Mouse (Mus musculus): Measurements from ENCODE around the gene Bmpr1b.

Gene Bmpr1b

DNA sequence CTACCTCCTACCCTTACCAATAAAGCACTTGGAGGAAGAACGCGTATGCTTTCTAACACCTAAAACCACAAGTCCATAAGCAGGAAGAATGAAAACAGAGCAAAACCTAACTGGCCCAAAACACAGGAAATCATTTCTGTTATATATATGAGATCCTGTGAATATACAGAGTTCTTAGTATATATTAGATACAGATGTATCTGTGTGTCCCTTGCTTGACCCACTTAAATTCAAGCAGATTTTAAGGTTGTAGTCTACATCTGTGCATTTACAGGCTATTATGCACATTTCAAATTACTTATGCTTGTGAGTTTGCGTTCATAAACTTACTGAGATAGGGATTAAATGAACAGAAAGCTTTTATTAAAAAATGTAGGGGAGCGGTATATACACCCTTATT lies 271.5 kb downstream of the Bmpr1b start:
- DNase-seq: no peak

DNA sequence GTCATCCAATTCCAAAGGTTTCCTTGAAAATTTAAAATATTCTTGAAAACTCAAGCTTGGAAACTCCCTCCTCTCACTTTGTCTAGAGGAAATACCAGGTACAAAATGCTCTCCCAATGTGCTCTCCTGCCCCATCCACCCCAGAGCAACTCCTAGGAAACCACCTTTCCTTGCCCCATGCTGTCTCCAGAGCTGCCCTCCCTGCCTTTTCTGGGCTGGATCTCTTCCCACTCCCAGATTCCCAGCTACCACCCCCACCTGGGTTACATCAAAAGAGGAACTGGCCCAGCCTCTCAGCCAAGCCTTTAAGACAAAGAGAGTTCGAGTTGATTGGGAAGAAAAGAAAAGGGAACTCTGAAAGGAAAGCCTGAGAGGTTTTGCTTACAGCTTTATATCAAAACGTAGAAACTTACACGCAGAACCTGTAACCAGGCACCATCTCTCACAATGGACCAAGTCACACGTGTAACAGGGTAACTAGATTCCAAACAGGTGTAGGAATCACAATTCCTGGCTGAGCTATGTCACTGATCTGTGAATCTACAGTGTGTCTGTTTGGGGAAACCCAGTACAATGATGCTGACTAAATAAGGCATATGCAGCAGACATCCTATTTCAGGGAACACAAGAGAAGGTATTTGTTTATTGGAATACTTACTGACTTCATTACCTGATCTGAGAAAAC lies 272.2 kb downstream of the Bmpr1b start:
- DNase-seq: no peak

DNA sequence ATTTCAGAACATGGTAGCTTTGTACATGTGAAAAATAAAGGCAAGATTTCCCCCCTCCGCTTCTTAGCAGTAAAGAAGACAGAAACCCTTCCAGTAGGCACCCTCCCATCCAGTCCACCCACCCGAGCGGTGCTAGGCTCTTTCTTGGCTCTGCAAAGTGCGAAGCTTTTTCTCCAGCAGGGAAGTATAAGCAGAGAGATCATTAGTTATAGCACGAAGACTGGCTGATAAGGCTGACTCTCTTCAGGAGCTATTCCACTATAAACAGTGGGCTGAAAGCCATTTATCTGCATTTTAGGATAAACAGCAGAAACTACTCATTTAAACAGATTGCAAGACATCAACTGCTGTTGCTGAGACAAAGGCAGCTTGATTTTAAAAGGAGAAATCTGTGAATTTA lies 274.1 kb downstream of the Bmpr1b start:
- DNase-seq: no peak

DNA sequence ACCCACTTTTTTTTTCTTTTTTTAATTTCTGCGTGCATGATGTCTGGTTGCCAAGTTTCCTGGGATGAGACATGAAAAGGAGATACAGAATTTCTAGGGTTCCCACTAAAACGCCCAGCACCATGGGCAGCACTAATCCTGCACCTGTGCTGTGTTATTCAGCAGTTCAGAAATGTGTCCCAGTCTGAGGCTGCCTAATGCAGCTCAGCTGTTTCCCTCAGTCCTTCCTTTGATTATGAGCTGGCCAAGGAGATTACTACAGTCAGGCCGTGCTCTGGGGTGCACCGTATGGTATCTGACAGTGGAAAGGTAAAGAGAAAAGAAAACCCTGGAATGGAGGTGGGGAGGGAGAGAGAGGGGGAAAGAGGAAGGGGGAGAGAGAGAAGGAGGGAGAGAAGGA lies 278.6 kb downstream of the Bmpr1b start:
- DNase-seq: no peak

DNA sequence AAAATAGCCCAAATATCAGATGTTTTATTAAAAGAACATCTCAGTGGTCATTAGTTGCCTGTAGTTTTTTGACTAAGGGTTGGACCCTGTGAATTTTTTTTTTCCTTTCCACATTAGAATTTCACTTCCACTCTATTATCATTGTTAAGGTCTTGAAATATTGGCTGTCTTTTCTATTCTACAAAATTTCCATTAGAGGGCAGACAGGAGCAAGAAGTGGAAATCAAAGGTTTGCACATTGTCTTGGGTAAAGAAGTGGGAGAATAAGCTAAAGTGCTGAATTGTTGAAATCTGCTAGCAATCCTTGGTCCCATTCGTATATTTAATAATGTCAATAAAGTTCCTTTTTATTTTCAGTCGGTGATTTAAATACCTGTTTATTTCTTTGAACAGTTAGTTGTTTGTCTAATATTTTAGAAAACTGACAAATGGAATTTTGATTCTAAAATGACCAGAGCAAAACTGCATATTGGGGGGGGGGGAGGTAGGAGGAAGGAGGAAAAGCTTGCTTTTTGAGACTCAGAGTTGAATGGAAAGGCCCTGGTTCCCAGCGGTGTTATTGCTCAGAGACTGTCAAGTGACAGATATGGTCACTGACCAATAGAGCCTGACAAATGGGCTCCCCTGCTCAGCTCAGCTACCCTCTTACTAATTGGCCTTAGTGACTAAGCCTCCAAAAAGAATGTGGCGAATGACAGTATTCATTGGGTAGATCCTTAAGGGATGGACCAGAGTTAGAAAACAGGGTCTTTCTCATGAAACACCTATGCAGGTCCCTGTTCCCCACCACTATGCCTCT lies 281.6 kb downstream of the Bmpr1b start:
- no peak for DNase-seq

DNA sequence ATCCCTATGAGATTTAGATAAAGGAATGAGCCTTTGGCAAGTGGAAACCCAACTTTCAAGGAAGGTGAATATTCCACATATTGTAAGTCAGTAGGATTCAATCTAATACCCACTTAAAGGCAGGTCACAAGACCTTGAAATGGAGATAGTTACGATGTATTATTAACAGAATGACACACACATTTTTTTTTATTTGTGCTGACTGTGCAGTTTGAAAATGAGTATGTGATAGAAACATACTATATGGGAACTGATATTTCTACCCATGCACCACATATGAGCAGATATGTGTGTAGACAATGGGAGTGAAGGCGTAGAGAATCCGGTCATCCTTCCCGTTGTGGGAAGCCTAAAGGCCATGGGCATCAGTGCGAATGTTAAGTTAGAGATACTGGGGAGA lies 285.0 kb downstream of the Bmpr1b start:
- DNase-seq: no peak

DNA sequence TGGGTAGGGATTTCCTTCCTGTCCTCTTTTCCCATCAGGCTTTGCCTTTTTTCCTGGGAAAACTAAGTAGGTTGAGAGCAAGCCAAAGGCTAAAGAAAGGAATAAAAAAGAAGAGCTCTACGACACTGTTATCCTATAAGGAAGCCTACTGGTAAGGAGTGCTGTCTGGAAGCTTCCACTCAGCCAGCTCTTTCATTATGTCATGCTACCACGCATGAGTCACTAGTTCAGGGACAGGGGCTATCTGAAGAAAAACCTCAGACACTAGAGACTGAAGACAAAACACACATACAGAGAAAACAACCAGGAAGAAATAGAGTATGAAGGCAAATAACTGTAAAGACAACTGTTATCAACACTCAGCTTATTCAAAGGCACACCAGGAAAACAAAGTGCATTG lies 286.7 kb downstream of the Bmpr1b start:
- DNase-seq: no peak

DNA sequence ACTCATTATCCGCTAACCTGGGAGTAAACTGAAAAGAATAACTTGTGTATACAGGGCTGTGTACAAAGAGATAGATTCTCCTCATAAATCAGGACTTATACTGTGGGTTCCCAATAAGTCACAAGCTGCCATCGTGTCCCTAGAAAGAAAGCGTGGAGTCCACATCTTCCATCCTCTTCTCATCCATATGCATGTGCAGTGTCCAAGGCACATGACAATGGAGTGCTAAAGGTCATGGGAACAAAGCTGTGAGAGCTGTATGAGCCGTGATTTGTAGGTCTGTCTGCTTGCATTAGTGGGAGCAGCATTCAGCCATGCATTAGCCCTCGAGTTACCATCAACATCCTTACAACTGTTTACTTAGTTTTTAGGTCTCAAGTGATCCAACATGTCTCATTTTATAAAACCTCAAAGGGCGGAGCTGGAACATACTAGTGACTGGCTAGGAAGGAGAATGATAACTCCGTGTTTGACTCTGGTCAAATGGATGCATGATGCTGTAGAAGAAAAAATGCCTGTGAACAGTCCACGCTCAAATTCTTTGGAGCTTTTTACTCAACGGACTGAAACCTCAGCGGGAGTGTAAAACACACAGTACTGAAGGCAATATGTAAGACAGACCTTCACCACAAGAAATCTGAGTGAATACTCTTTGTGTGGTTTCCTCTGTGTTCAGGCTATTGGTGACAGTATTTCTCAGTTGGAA lies 296.7 kb downstream of the Bmpr1b start:
- DNase-seq: no peak

DNA sequence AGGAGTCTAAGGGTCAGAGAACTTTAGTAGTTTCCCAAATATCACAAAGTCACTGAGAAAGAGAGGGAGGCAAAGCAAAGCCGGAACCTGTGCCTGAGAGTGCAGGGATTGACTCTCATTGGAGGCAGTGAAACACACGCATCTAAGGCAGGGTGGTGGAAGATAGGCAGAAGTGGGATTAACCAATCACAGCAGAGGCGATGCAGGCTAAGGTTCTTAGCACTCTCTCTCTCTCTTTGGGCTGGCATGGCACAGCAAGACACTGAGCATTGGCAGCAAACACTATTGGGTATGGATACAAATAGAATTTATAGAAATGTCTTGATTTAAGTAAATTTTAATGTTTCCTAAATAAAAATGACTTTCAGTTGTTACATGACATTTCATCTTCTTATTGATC lies 297.4 kb downstream of the Bmpr1b start:
- DNase-seq: no peak

DNA sequence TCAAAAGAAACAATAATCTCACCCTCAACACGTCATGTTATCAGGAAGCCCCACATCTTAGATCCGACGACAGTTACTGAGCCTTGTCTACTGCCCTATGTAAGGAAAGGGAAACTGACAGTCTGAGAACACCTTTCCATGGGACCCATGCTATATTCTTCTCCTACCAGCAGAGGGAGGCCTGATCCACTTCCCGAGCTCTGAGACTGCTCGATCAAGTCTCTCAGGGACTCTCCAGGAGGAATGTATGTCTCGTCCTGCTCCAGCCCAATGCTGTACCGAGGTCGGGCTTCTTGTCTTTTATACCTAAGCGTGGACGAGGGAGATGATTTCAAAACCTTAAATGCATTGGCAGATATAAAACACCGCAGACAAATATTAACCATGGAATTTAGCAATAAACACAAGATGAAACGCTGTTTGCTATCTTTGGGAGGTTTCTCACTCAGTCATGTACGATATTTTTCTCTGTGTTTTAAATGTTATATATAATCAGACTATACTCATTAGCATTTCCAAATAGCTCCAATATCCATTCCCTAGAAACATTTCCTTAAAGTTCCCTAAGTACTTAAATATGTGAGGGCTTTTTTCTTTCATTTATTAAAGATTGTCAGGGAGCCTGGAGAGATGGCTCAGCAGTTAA lies 306.3 kb downstream of the Bmpr1b start:
- peak; percentile 67 for DNase-seq

DNA sequence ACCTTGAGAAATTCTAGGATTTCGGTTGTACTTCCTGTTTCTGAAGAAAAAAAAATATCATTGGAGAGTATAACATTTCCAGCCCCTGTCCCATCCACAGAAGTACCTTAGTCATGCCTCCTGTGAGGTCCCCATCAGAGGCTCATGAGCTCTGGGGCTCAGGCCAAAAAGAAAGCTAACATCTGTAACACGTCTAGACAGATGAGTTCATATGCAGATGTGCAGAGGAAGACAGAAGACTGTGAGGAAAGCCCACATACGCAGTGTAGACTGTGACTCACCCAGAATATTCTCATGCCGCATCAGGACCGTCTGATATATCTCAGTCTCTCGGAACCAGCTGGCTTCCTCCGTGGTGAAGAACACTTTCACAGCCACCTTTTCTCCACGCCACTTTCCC lies 312.1 kb downstream of the Bmpr1b start:
- no peak for DNase-seq

DNA sequence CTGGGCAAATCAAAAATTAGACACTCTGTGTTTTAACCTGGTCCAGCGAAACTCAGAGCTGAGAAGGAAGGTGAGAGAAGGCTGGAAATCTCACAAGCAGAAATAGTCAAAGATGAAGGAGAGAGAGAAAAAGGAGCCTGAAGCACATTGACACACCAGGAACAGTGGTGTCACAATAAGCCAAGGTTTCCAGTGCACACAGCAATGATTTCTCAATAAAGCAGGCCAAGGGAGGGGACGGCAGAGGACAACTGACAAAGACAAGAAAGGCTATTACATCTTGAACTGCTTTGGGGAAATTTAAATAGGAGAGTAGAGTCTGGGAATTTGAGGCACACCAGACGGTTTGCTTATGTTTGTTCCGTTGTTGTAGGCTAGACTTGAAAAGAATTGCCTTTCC lies 314.9 kb downstream of the Bmpr1b start:
- DNase-seq: no peak

DNA sequence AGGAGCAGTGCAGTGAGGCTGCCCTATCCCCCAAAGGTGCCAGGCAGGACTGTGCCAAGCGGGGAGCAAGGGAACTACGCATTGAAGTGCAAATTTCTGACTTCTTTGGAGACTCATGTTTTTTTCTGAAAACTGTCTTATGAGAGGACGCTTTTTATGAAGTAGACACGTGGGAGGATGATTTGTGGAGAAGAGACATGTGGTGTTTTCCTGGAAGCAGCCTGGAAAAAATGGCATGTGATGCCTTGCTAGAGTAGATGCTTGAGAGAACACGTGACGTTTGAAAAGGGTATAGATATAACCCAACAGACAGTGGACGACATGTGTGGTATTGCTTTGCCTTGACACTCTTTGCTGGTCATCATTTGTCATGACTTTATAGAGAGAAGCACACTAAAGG lies 319.1 kb downstream of the Bmpr1b start:
- DNase-seq: no peak

DNA sequence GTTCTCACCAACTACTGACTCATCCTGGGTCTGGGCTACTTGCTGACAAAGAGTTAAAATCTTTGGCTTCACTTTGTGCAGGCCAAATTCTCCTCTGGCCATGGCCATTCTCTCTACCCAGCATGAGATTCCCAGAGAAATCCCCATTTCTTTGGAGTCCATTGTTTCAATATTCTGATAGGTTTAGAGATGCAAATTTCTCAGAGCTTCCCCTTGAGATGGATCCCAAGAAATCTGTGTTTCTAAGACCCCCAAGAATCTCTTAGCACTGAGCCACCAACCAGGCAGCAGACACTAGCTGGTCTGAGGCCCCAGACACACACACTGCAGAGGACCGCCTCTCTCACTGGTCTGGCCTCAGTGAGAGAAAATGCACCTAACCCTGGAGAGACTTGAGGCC lies 320.0 kb downstream of the Bmpr1b start:
- DNase-seq: no peak

DNA sequence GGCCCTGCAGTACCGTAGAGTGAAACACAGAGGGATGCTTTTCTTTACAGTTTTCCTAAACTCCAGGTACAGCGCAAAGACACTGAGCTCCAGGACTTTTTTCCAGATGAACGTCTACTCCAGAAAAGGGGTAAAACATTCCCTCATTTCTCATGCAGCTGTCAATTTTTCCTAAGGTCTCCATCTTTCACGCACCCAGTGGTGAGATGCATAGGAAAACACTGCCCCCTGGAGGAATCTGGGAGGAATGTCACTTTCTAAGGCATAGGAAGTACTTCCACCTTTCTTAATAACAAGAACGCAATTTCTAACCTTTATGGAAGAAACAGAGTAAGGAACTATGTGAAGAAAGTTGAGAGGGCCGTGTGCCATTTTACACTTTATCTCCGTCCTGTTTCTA lies 330.4 kb downstream of the Bmpr1b start:
- peak; percentile 23 for DNase-seq

DNA sequence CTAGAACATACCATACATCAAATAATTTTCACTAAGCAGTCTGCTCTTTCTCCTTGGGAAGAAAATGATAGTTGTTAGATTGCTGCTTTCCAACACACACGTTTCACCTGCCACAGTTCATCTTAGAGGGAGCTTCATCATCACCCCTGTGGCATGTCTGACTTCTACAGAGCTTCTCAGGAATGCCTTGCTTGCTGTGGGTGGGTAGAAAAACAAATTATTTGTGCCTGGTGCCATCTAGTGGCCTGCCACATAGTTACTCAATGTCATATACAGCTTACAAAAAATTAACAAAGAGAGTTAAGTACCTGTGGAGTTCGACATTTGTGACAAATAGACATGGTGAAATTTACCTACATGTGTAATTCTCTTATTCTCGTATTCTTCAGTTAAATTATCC lies 338.1 kb downstream of the Bmpr1b start:
- DNase-seq: peak; percentile 77

DNA sequence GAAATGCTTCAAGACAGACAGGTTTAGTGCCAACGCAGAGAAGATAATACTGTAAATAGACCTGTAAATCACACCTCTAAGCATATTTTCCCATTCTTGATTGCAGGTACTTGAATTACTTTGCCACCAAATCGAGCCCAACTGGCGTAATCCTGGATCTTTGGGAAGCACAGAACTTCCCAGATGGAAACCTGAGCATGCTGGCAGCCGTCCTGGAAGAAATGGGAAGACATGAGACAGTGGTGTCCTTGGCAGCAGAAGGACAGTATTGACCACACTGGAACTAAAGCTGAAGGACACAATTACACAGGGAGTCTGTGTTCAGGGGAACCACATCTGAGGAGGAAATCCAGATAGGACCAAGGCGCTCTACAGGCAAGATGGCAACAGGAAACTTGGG lies 340.9 kb downstream of the Bmpr1b start:
- no peak for DNase-seq

DNA sequence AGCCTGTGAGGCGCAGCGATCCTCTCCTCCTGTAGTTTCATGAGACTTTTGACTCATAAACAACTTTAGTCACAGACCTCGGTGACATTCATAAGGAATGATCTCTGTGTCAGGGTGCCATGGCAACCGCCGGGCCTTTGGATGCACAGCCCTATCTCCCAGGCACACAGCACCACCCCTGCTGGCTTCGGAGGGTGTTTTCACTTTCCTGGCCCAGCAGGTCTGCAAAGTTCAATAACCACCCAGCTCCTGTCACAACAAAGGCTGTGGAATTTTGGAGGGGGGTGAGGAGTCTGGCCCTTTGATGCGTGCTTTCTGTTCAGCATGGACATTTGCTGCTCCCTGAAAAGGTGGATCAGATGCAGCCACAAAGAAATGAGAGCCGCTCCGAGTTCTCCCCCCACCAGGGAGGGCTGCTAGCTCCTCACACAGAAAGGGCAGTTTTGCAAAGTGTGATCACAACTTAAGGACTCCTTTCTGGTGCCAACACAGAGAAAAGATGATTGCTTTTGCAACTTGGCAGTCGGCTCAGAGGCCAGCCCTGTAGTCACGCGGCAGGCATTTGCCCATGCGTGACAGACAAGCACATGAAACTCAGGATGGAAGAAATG lies 349.8 kb downstream of the Bmpr1b start:
- DNase-seq: peak; percentile 28

DNA sequence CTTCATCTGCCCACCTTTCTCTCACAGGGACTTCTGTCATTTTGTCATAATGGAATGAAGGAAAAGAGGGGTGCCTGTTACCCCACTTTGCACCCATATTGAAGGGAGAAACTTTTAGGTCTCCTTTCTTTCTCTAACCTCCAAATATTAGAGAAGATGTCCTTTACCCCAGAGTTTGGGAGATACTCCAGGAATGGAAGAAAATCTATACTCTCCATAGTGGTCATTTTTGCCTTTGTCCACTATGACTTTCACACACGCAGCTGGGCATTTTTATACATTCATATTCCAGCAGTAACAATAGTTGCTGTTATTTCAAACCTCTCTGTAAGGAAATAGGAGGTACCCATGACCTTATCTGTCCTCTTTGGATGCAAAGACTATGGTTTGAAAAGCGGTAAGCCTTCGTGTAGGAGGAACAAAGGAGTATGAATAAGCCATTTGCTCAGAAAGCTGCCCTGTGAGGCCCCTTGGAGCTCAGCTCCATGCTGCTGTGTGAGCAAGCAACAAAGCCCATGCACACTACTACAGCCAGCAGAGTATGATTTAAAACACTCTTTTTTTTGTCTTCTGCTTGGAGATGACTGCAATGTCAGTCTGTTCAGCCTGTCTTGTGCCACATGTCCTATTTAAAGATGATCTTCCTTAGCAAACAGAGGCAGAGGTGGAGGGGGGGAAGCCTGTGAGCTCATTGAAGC lies 350.5 kb downstream of the Bmpr1b start:
- no peak for DNase-seq

DNA sequence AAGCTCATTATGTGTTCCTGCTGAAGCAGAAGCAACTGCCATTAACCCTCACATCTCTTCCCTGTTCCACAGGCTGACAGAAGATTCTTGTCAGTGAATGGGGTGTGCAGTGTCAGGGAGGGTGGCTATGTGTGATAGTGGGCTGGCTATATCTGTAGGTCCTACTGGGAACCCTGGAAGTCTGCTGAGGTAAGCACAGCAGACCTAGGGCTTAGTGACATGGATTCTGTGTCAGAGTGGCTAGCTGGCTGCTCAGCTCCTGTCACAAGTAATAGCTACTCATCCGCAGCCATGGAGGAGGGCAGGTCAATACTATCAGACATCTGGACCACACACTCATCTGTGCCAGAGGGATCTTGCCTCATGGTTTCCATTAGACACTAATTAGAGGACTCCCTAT lies 354.4 kb downstream of the Bmpr1b start:
- DNase-seq: no peak

DNA sequence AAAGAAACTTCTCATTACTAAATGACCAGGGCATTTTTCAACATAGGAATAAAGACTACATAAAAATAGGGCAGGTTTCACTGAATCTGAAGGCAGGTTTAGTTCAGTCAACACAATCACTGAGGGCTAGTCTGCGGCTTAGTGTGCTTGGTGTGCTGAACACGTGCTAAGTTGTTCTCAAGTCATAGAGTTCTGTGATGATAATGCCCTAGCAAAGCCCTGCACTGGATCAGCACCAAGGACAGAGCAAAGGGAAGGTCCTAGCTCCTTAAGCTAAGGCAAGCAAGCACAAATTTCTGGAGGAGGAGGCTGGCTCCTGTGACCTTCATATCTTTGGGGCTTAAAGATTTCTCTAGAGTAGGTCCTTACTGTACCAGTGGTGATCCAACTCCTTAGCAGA lies 357.9 kb downstream of the Bmpr1b start:
- DNase-seq: peak; percentile 65

DNA sequence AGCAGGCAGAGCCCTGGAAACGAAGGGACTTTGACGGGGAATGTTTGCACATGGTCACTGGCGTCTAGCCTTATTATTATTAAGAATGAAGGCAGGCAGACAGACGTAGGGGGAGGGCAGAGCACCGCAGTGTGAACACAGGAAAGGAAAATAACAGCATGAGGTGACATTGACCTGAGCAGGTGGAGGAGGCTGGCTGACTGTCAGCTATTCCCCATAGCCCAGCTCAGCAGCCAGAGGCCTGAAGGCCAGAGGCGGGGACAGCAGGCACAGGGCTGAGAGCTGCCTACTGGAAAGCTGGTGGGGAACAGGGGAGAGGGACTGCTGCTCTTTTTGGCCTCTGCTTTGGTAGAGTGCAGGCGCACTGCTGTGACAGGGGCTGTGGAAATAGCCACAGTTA lies 358.3 kb downstream of the Bmpr1b start:
- no peak for DNase-seq
